Mouse (Mus musculus) brain, embryonic 14.5 days (tissue): ENCODE data around the gene Dner.

Experiments used
- CTCF ChIP-seq: fragments of 200-500 bp; IDR thresholded peaks from 2 replicates; pipeline ENCODE4 v1.5.1; 2012; ENCODE audit warnings: inconsistent platforms, mild to moderate bottlenecking, moderate library complexity, borderline replicate concordance; ENCODE audit not compliant: insufficient read depth, insufficient read length; ENCODE audit errors: extremely low read depth
- POLR2A ChIP-seq: fragments of 200-500 bp; IDR thresholded peaks from 2 replicates; pipeline ENCODE4 v1.6.1; 2012; ENCODE audit warnings: mild to moderate bottlenecking, inconsistent platforms, borderline replicate concordance; ENCODE audit not compliant: poor library complexity, insufficient read depth, insufficient read length, severe bottlenecking; ENCODE audit errors: extremely low read depth

DNA sequence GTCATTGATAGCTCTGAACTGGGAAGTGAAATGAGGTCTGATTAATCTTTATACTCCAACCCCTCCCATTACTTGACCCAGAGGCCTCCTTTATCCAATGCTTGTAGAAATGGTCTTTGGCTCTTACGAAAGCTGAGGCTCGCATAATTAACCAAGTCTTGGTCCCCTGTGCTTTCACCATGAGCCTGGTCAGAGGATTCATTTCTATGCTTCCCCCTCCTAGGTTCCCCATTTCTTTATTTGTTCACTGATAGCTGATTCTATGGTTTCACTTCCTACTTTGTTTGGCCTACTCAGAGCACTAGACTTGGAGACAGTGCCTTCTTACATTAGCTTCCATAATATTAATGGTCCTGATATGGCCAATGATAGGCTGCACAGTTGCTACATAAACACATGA, 345.8 kb downstream of the Dner start:
- no peak for TF ChIP-seq POLR2A
- TF ChIP-seq CTCF, result no peak
